22 mouse cellular contexts compared by ENCODE assay signal in genomic region chr13:57847101-57847500, GRCm38 (mm10).
DNase-seq lines count a peak whose midpoint lies in the region; ATAC-seq lines count a peak whose summit lies in the region.
"Had no signal": no experiment of that assay in that cellular context is flagged by ENCODE, and none has a peak within 500 bp of the region (broad histone marks: within the 10 kb centered on the region; RNA-seq: fewer than 3 reads in every experiment).

No protein-coding gene starts in this region.

- no peaks in the 10 kb centered on the region for H3K36me3 ChIP-seq in heart, embryonic 11.5 days (ENCODE audit: control insufficient read depth, insufficient read depth, low read length)
- H3K36me3 ChIP-seq: embryonic facial prominence, embryonic 15.5 days; forebrain, embryonic 10.5 days; hindbrain, embryonic 12.5 days; limb, embryonic 13.5 days; neural tube, embryonic 15.5 days had no signal

- intact Hi-C loops in heart, postnatal 36 days (cut with DNase I), result no loop called here

- no peak overlapping the region for H3K27ac ChIP-seq in heart, embryonic 11.5 days (ENCODE audit: low read depth, low read length)
- H3K27ac ChIP-seq: embryonic facial prominence, embryonic 15.5 days; forebrain, embryonic 10.5 days; hindbrain, embryonic 12.5 days; limb, embryonic 13.5 days; liver, embryonic 14.5 days; neural tube, embryonic 15.5 days had no signal

- H3K27me3 ChIP-seq in heart, embryonic 11.5 days (ENCODE audit: control insufficient read depth, insufficient read depth, low read length), result no peaks in the 10 kb centered on the region
- H3K27me3 ChIP-seq: embryonic facial prominence, embryonic 15.5 days; hindbrain, embryonic 12.5 days; neural tube, embryonic 15.5 days; Patski had no signal

- WGBS in heart, embryonic 11.5 days (ENCODE audit: insufficient replicate concordance), result 77% methylated on average over 4 of the region's 4 CpGs

- DNase-seq in heart, adult 11 months, result peak; percentile 87
- peak; percentile 66 to 79 for DNase-seq in cerebellum, adult 18-20 months
- DNase-seq in cerebellum, postnatal 25 days, result peak; percentile 73 to 79
- peak; percentile 7 to 14 for DNase-seq in heart, postnatal 36 days
- DNase-seq in thymus, adult 18-20 months, result no peak
- no peak for DNase-seq in Muller cell, postnatal 12 days (ENCODE audit: inconsistent ontology term)
- DNase-seq: adrenal gland, postnatal 14 days; B cell, adult 2 months; kidney, postnatal 4 days; midbrain, embryonic 14.5 days; thymus, postnatal 25 days had no signal

- ATAC-seq in heart, embryonic 11.5 days (replicated peaks; ENCODE audit: insufficient number of reproducible peaks, low FRiP score, low TSS enrichment), result no peak
- ATAC-seq: activated CD4-positive, CD25-positive, alpha-beta regulatory T cell, adult 4 months; inflammation-experienced regulatory T-cells, adult 6 months; Patski had no signal

- no peak overlapping the region for H3K4me3 ChIP-seq in heart, embryonic 11.5 days (ENCODE audit: low read depth, low read length)
- H3K4me3 ChIP-seq: embryonic facial prominence, embryonic 15.5 days; forebrain, embryonic 10.5 days; hindbrain, embryonic 12.5 days; limb, embryonic 13.5 days; myocyte; neural tube, embryonic 15.5 days had no signal

- no peak overlapping the region for H3K4me2 ChIP-seq in heart, embryonic 11.5 days
- H3K4me2 ChIP-seq: embryonic facial prominence, embryonic 15.5 days; hindbrain, embryonic 12.5 days; limb, embryonic 13.5 days; neural tube, embryonic 15.5 days had no signal

- H3K4me1 ChIP-seq in heart, embryonic 11.5 days (ENCODE audit: control insufficient read depth, insufficient read depth, low read length), result no peaks in the 10 kb centered on the region
- H3K4me1 ChIP-seq: embryonic facial prominence, embryonic 15.5 days; forebrain, embryonic 10.5 days; hindbrain, embryonic 12.5 days; neural tube, embryonic 15.5 days had no signal

- H3K9me3 ChIP-seq in heart, embryonic 11.5 days (replicated peaks; ENCODE audit: control insufficient read depth, low read length), result no peaks in the 10 kb centered on the region
- H3K9me3 ChIP-seq: embryonic facial prominence, embryonic 15.5 days; forebrain, embryonic 10.5 days; hindbrain, embryonic 12.5 days; neural tube, embryonic 15.5 days had no signal

- H3K9ac ChIP-seq in heart, embryonic 11.5 days (ENCODE audit: low read depth, low read length), result no peak overlapping the region
- H3K9ac ChIP-seq: embryonic facial prominence, embryonic 15.5 days; hindbrain, embryonic 12.5 days; limb, embryonic 13.5 days; liver, embryonic 14.5 days; neural tube, embryonic 15.5 days had no signal

Comparison
In these comparisons a context has a peak if more than half of its experiments do, and no peak if none do; other contexts are left out.
1. DNase-seq: peak in heart, adult 11 months (single experiment), cerebellum, adult 18-20 months (2 of 2), cerebellum, postnatal 25 days (2 of 2) and heart, postnatal 36 days (2 of 2); none in thymus, adult 18-20 months (0 of 2) and Muller cell, postnatal 12 days (single experiment).